ENCODE assay signal across 22 mouse cellular contexts in the genomic region with DNA sequence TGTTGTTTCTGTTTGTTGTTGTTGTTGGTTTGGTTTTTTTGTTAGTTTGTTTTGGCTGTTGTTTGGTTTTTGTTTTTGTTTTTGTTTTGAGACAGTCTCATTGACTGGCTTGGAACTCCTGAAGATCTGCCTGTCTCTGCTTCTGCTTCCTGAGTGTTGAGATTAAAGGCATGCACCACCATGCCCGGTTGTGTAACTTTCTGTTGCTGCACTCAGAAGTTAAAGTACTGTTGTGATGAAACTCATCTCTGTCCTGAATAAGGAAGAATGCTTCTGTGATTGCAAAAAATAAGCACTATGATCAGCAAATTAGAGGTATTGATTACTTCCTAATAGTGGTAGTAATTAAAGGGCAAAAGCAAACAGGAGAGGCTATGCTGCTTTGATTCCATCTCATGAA. TPM values are rescaled to one million over a fixed set of nuclear protein-coding genes. Genes with fewer than 3 reads are reported as not detected.
"Had no signal": no experiment of that assay in that cellular context is flagged by ENCODE, and none has a peak within 500 bp of the region (broad histone marks: within the 10 kb centered on the region; RNA-seq: fewer than 3 reads in every experiment).

No protein-coding gene starts in this region.

- DNase-seq: kidney, adult 8-10 months; kidney, postnatal 14 days; kidney, postnatal 4 days; left cerebral cortex, postnatal 4 days; liver, embryonic 13.5 days; lung, adult 2 months; lung, postnatal 14 days; right cerebral cortex, adult 18-20 months; right cerebral cortex, postnatal 14 days; spleen, adult 18-20 months; thymus, adult 18-20 months; thymus, postnatal 25 days had no signal

- H3K27ac ChIP-seq: kidney, embryonic 15.5 days; limb, embryonic 12.5 days; limb, embryonic 15.5 days; liver, embryonic 13.5 days; macrophage; midbrain, embryonic 12.5 days; midbrain, embryonic 15.5 days; neural tube, embryonic 12.5 days; neural tube, embryonic 15.5 days had no signal

- H3K27me3 ChIP-seq: kidney, embryonic 15.5 days; limb, embryonic 12.5 days; limb, embryonic 15.5 days; liver, embryonic 13.5 days; midbrain, embryonic 12.5 days; midbrain, embryonic 15.5 days; neural tube, embryonic 12.5 days; neural tube, embryonic 15.5 days had no signal

- H3K4me1 ChIP-seq: kidney, embryonic 15.5 days; limb, embryonic 12.5 days; limb, embryonic 15.5 days; liver, embryonic 13.5 days; midbrain, embryonic 12.5 days; midbrain, embryonic 15.5 days; neural tube, embryonic 12.5 days; neural tube, embryonic 15.5 days had no signal

- H3K9ac ChIP-seq: kidney, embryonic 15.5 days; limb, embryonic 12.5 days; limb, embryonic 15.5 days; liver, embryonic 13.5 days; midbrain, embryonic 12.5 days; midbrain, embryonic 15.5 days; neural tube, embryonic 12.5 days; neural tube, embryonic 15.5 days had no signal

- H3K9me3 ChIP-seq: kidney, embryonic 15.5 days; limb, embryonic 12.5 days; limb, embryonic 15.5 days; liver, embryonic 13.5 days; midbrain, embryonic 12.5 days; midbrain, embryonic 15.5 days; neural tube, embryonic 12.5 days; neural tube, embryonic 15.5 days had no signal

- H3K4me2 ChIP-seq: kidney, embryonic 15.5 days; limb, embryonic 12.5 days; limb, embryonic 15.5 days; liver, embryonic 13.5 days; midbrain, embryonic 12.5 days; midbrain, embryonic 15.5 days; neural tube, embryonic 12.5 days; neural tube, embryonic 15.5 days had no signal

- ATAC-seq: intestine, postnatal 0 days; midbrain, embryonic 15.5 days had no signal

- H3K4me3 ChIP-seq: kidney, embryonic 15.5 days; limb, embryonic 12.5 days; limb, embryonic 15.5 days; liver, embryonic 13.5 days; midbrain, embryonic 12.5 days; midbrain, embryonic 15.5 days; neural tube, embryonic 12.5 days; neural tube, embryonic 15.5 days had no signal

RNA-seq across cellular contexts. Expression of a gene that starts 30.6 kb away (rescaled TPM):
- total RNA-seq: layer of hippocampus, postnatal 14 days; left cerebral cortex, postnatal 4 days had no signal
- polyA plus RNA-seq: macrophage had no signal
